Mouse (Mus musculus) C2C12 (cell line): ENCODE measurements around the gene Ncf1.

Source experiments
- CEBPB ChIP-seq: IDR thresholded peaks from one replicate; pipeline ENCODE4 v1.6.1; 2011; ENCODE audit warnings: low read depth, mild to moderate bottlenecking, control low read depth, moderate library complexity
- CTCF ChIP-seq: IDR thresholded peaks from one replicate; pipeline ENCODE4 v1.5.1; 2011; ENCODE audit not compliant: control insufficient read depth, insufficient read depth, insufficient read length
- MYOD1 ChIP-seq: IDR thresholded peaks from one replicate; pipeline ENCODE4 v1.6.1; 2011; ENCODE audit warnings: low read depth; ENCODE audit not compliant: control insufficient read depth, insufficient read length
- USF1 ChIP-seq: IDR thresholded peaks from one replicate; pipeline ENCODE4 v1.6.1; 2011; ENCODE audit warnings: low read depth, mild to moderate bottlenecking, control low read depth, moderate library complexity

GRCm38 (mm10) chr5:134270566-134270965 lies 41.1 kb upstream of the Ncf1 start:
- TF ChIP-seq USF1 (no peak), CEBPB (no peak), CTCF (no peak), MYOD1 (no peak)
